Mouse (Mus musculus) erythroblast, embryonic 14.5 days (primary cell): ENCODE measurements around the gene Thap4.

ENCODE experiments used
- GATA1 ChIP-seq: IDR thresholded peaks from 2 replicates; pipeline ENCODE4 v1.6.1; 2012; ENCODE audit warnings: low read length, inconsistent platforms, mixed read lengths
- TAL1 ChIP-seq: IDR thresholded peaks from 3 replicates; pipeline ENCODE4 v1.6.1; 2012; ENCODE audit warnings: low read length, inconsistent platforms, mixed read lengths

DNA sequence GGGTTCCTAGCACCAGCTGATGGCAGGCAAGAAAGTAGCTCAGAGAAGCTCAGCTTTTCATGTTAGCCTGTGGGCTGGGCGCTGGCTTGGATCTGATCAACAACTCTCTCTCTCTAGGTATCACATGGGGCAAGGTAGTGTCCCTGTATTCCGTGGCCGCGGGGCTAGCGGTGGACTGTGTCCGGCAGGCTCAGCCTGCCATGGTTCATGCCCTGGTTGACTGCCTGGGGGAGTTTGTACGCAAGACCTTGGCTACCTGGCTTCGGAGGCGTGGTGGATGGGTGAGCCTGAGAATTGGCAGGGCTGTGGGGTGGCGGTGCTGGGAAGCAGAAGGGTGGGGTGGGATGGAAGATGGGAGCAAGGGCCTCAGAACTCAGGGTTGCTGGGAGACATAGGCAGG lies 60.7 kb downstream of the Thap4 start:
- TF ChIP-seq GATA1 (no peak), TAL1 (no peak)
